Mouse (Mus musculus): ENCODE data around the gene Cep112.

Cep112 gene

DNA sequence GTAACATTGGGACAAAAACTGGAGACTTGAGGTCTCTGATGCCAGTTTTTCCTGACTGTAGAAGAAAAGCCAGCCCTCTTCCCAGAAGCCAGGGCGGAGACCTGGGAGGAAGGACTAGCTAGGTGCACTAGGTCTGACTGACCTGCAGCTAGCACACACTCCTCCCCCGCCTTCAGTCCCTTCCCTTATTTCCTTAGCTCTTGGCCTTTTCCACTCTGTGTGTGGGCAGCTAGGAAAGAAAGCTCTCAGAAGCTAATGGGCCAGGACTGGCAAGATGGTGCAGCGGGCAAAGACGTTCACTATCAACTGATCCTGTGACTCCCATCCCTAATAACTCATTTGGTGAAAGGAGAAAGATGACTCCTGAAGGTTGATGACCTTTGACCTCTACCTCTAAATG lies 477.3 kb downstream of the Cep112 start:
- no peak for DNase-seq (ENCODE audit: low spot score in 2 of 2)

DNA sequence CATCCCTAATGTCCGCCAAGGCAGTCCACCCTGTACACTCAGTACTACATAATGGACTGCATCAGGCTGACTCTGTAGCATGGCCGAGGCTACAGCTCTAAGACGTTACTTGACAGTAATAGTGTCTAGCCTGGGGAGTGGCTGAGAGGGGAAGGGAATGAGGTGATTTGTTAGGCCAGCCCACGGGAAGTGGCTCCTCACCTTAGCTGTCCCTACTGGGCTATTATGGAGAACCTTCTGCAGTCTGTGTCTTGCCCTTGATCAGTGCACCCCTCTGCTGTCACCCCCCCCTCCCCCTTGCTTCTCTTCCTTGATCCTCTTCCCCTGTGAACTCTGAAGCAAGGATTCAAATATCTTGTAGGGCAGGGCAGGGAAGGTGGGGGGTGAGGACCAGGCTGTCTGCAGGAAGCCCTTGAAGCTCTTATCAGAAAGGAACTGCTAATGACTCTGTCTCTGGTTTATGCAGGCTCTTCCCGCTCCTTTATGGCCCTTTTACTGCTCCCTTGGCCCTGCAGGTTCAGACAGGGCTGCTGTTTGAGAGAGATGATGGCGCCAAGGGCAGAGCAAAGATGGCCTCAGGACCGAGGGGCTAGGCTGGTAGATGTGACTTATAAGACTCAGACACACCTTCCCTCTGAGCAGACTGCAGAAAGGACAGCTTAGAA lies 481.7 kb downstream of the Cep112 start:
- DNase-seq (ENCODE audit: low spot score in 2 of 2) = no peak

GRCm38 (mm10) chr11:108909396-108910195 lies 484.6 kb downstream of the Cep112 start:
- no peak for DNase-seq (ENCODE audit: low spot score in 2 of 2)
